Comparison of ENCODE assay signal across 14 mouse cellular contexts in the genomic region with DNA sequence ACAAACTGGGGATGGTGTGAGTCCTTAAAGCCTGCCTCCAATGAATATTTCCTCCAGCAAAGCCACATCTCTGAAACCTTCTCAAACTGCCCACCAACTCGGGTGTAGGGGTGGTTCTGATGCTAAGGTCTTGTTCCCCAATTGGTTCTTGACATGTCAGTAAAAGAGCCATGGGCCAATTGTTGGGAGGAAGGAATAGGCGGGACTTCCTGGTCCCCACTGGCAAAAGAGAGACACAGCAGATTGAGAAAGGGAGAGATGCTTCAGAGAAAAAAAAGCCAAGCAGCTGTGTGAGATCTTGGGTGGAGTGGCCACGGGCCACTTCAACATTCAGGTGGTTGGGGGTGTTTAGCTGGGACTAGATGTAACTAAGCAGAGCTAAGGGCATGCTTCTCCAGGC. TPM values are rescaled to one million over a fixed set of nuclear protein-coding genes. Genes with fewer than 3 reads are reported as not detected.
DNase-seq lines count a peak whose midpoint lies in the region; ATAC-seq and TF ChIP-seq lines count a peak whose summit lies in the region.
"Had no signal": no experiment of that assay in that cellular context is flagged by ENCODE, and none has a peak within 500 bp of the region (broad histone marks: within the 10 kb centered on the region; RNA-seq: fewer than 3 reads in every experiment).

No protein-coding gene starts in this region.

- H3K4me3 ChIP-seq in layer of hippocampus, adult 2 months = peak overlapping the region; percentile 30
- H3K4me3 ChIP-seq in embryonic facial prominence, embryonic 13.5 days = no peak overlapping the region
- no peak overlapping the region for H3K4me3 ChIP-seq in midbrain, embryonic 15.5 days
- no peak overlapping the region for H3K4me3 ChIP-seq in intestine, postnatal 0 days (ENCODE audit: low read depth, low read length)

- H3K27ac ChIP-seq in layer of hippocampus, adult 2 months = no peak overlapping the region
- H3K27ac ChIP-seq in embryonic facial prominence, embryonic 13.5 days = no peak overlapping the region
- no peak overlapping the region for H3K27ac ChIP-seq in midbrain, embryonic 15.5 days
- no peak overlapping the region for H3K27ac ChIP-seq in intestine, postnatal 0 days (ENCODE audit: low read depth, low read length)
- H3K27ac ChIP-seq: macrophage had no signal

- peak in 1 of 2 experiments; percentile 23 for DNase-seq in layer of hippocampus, adult 2 months (ENCODE audit: low spot score in 2 of 2)
- no peak for DNase-seq in layer of hippocampus, adult 9-10 months (ENCODE audit: low spot score)
- peak; percentile 73 for DNase-seq in ES-CJ7 (ENCODE audit: low read depth, low spot score)
- DNase-seq in thymus, postnatal 10 days (ENCODE audit: low spot score in 2 of 2) = no peak
- no peak for DNase-seq in cerebellum, adult 9-11 months
- DNase-seq: gastrocnemius, postnatal 10 days; kidney, postnatal 10 days had no signal

- peaks cover 18% of the 10 kb centered on the region for H3K4me1 ChIP-seq in embryonic facial prominence, embryonic 13.5 days
- H3K4me1 ChIP-seq in midbrain, embryonic 15.5 days = peaks cover 19% of the 10 kb centered on the region
- H3K4me1 ChIP-seq in intestine, postnatal 0 days (replicated peaks; ENCODE audit: control insufficient read depth, insufficient read depth, low read length) = 0 out of 2 replicates have a peak, but pooled peaks cover 3% of the 10 kb centered on the region

- peaks cover 11% of the 10 kb centered on the region for H3K27me3 ChIP-seq in embryonic facial prominence, embryonic 13.5 days
- no peaks in the 10 kb centered on the region for H3K27me3 ChIP-seq in midbrain, embryonic 15.5 days (replicated peaks)
- H3K27me3 ChIP-seq in intestine, postnatal 0 days (replicated peaks; ENCODE audit: control insufficient read depth, insufficient read depth, low read length) = peaks cover 14% of the 10 kb centered on the region

- TF ChIP-seq CTCF in layer of hippocampus, adult 2 months (conservative IDR thresholded peaks at IDR 0.05) = no peak
- no peak for TF ChIP-seq CTCF in intestine, postnatal 0 days (IDR thresholded peaks at IDR 0.05; ENCODE audit: low read depth)

- peaks cover 19% of the 10 kb centered on the region for H3K36me3 ChIP-seq in embryonic facial prominence, embryonic 13.5 days
- H3K36me3 ChIP-seq in midbrain, embryonic 15.5 days (replicated peaks) = no peaks in the 10 kb centered on the region
- H3K36me3 ChIP-seq in intestine, postnatal 0 days (ENCODE audit: control insufficient read depth, insufficient read depth) = no peaks in the 10 kb centered on the region; the same call in 1 of the 2 replicates

- no peaks in the 10 kb centered on the region for H3K9me3 ChIP-seq in embryonic facial prominence, embryonic 13.5 days
- H3K9me3 ChIP-seq in midbrain, embryonic 15.5 days = no peaks in the 10 kb centered on the region
- no peaks in the 10 kb centered on the region for H3K9me3 ChIP-seq in intestine, postnatal 0 days (ENCODE audit: control insufficient read depth)

- no peak for ATAC-seq in embryonic facial prominence, embryonic 13.5 days (ENCODE audit: insufficient number of reproducible peaks, insufficient read depth, low FRiP score, low TSS enrichment, low read depth)
- ATAC-seq in midbrain, embryonic 15.5 days (replicated peaks) = no peak
- ATAC-seq in intestine, postnatal 0 days = no peak

- peak overlapping the region; percentile 31; the same call in 1 of the 2 replicates for H3K4me2 ChIP-seq in embryonic facial prominence, embryonic 13.5 days
- H3K4me2 ChIP-seq in midbrain, embryonic 15.5 days = peak overlapping the region; percentile 32
- no peak overlapping the region for H3K4me2 ChIP-seq in intestine, postnatal 0 days (replicated peaks; ENCODE audit: low read depth)
- H3K4me2 ChIP-seq: liver, embryonic 11.5 days had no signal

- 23% methylated on average over 3 of the region's 3 CpGs for WGBS in embryonic facial prominence, embryonic 13.5 days
- WGBS in midbrain, embryonic 15.5 days = 18% methylated on average over 3 of the region's 3 CpGs
- WGBS in intestine, postnatal 0 days = 28% methylated on average over 3 of the region's 3 CpGs

- H3K9ac ChIP-seq in embryonic facial prominence, embryonic 13.5 days = no peak overlapping the region
- no peak overlapping the region for H3K9ac ChIP-seq in midbrain, embryonic 15.5 days
- no peak overlapping the region for H3K9ac ChIP-seq in intestine, postnatal 0 days (ENCODE audit: low read depth, low read length)

RNA-seq across cellular contexts. Expression of gene Zfp663, which starts 2.5 kb away (rescaled TPM):
- total RNA-seq in layer of hippocampus, adult 2 months (2021) = under 1 TPM in 1 of 2 experiments, not detected in 1; 0.20 TPM
- 1.1 and 2.2 TPM in 2 replicates for polyA plus RNA-seq in embryonic facial prominence, embryonic 13.5 days (2015; fragmentation: Nextera tagmentation; extraction: Ambion mirVana)
- 8.5 and 10.9 TPM in 2 replicates for polyA plus RNA-seq in midbrain, embryonic 15.5 days (2015; fragmentation: Nextera tagmentation; extraction: Ambion mirVana)
- 0.23 and 0.44 TPM in 2 replicates for polyA plus RNA-seq in intestine, postnatal 0 days (2015; fragmentation: Nextera tagmentation; extraction: Ambion mirVana)
- polyA plus RNA-seq: heart, postnatal 0 days; macrophage; urinary bladder, adult 2 months had no signal

RNA-seq across cellular contexts. Expression of gene Zfp334, which starts 17.0 kb away (rescaled TPM):
- 10 to 100 TPM; 14.0 to 15.3 TPM for total RNA-seq in layer of hippocampus, adult 2 months (2021)
- polyA plus RNA-seq in embryonic facial prominence, embryonic 13.5 days (2015; fragmentation: Nextera tagmentation; extraction: Ambion mirVana) = 9.5 and 9.7 TPM in 2 replicates
- polyA plus RNA-seq in midbrain, embryonic 15.5 days (2015; fragmentation: Nextera tagmentation; extraction: Ambion mirVana) = 10.1 and 10.3 TPM in 2 replicates
- 0.82 and 0.90 TPM in 2 replicates for polyA plus RNA-seq in intestine, postnatal 0 days (2015; fragmentation: Nextera tagmentation; extraction: Ambion mirVana)

RNA-seq across cellular contexts. Expression of gene Ocstamp, which starts 29.1 kb away (rescaled TPM):
- not detected for total RNA-seq in layer of hippocampus, adult 2 months (2021)
- polyA plus RNA-seq in embryonic facial prominence, embryonic 13.5 days (2015; fragmentation: Nextera tagmentation; extraction: Ambion mirVana) = 0.21 TPM in 1 of 2 replicates, not detected in the other
- polyA plus RNA-seq in midbrain, embryonic 15.5 days (2015; fragmentation: Nextera tagmentation; extraction: Ambion mirVana) = not detected in 2 replicates
- 1.7 and 1.8 TPM in 2 replicates for polyA plus RNA-seq in intestine, postnatal 0 days (2015; fragmentation: Nextera tagmentation; extraction: Ambion mirVana)
- polyA plus RNA-seq: macrophage had no signal

RNA-seq across cellular contexts. Expression of gene Elmo2, which starts 44.8 kb away (rescaled TPM):
- total RNA-seq in layer of hippocampus, adult 2 months (2021) = 100 to 1,000 TPM; 200 to 202 TPM
- 90.2 and 98.6 TPM in 2 replicates for polyA plus RNA-seq in embryonic facial prominence, embryonic 13.5 days (2015; fragmentation: Nextera tagmentation; extraction: Ambion mirVana)
- polyA plus RNA-seq in midbrain, embryonic 15.5 days (2015; fragmentation: Nextera tagmentation; extraction: Ambion mirVana) = 111 and 115 TPM in 2 replicates
- 62.2 and 63.6 TPM in 2 replicates for polyA plus RNA-seq in intestine, postnatal 0 days (2015; fragmentation: Nextera tagmentation; extraction: Ambion mirVana)
